Mouse (Mus musculus): ENCODE results near the gene Rxfp2.

DNA sequence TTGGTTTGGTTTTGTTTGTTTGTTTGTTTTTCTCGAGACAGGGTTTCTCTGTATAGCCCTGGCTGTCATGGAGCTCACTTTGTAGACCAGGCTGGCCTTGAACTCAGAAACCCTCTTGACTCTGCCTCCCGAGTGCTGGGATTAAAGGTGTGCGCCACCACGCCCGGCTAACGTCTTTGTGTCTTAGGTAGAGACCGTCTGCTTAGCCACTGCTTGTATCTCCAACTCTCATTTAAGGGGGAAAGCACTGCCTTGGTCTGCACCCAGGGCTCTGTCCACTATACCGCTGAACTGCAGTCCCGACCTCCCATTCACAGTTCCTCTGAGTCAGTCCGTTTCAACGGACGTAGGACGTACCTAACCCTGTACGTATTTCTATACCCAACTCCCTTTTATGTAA, 6.4 kb downstream of the Rxfp2 start:
- no peak for TF ChIP-seq CTCF (IDR thresholded peaks at IDR 0.05; ENCODE audit: low read depth, low read length)
- TF ChIP-seq POLR2A (IDR thresholded peaks at IDR 0.05; ENCODE audit: extremely low read depth, insufficient read depth, low read length), result no peak
